Mouse (Mus musculus) small intestine, adult 2 months (tissue): ENCODE measurements around the gene Tesk1.

Source experiments
- CTCF ChIP-seq: fragments of 200-500 bp; IDR thresholded peaks from 2 replicates; pipeline ENCODE4 v1.5.1; 2012; ENCODE audit warnings: low read depth, mild to moderate bottlenecking, control low read depth, inconsistent platforms, low read length, moderate library complexity, mixed read lengths; ENCODE audit not compliant: insufficient replicate concordance, insufficient read length; ENCODE audit errors: extremely low read depth
- POLR2A ChIP-seq: fragments of 200-500 bp; IDR thresholded peaks from 2 replicates; pipeline ENCODE4 v1.6.1; 2012; ENCODE audit warnings: low read depth, mild to moderate bottlenecking, control low read depth, inconsistent platforms, low read length, moderate library complexity

DNA sequence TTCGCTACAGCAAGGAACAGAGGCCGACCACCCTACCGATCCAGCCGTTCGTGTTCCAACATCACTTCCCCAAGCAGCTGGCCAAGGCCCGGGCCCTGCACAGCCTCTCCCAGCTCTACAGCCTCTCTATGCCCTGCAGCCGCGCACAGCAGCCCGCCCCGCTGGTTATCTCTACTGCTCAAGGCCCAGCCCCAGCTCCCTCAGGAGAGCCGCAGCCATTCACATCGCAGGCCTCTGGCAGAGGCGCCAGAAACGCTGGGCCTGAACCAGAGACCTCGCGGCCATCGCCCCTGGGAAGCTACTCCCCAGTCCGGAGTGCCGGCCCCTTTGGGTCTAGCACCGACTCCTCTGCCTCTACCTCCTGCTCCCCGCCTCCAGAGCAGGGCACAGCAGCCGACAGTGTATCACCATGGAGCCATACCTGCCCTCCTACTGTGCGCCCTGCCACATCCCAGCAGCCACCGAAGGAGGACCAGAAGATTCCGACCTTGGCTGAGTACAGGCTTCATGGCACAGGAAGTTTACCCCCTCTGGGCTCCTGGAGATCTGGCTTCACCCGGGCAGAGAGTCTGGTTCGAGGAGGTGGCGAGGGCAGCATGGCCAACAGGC lies 20.0 kb upstream of the Tesk1 start:
- no peak for TF ChIP-seq CTCF
- TF ChIP-seq POLR2A, result no peak
